Mouse (Mus musculus): ENCODE measurements around the gene Garem2. TPM values are rescaled to one million over a fixed set of nuclear protein-coding genes. Genes with fewer than 3 reads are reported as not detected.
A peak's percentile ranks its signal among the peaks of the same experiment; 100 is the strongest.
"Not testable (repeated sequence)": the region's sequence is repeated elsewhere in the genome, so short reads cannot be mapped to it uniquely, and the experiment has no call there.

The Garem2 gene
- 2.1 and 3.1 TPM in 2 replicates for polyA plus RNA-seq (2016; fragmentation: Nextera tagmentation; extraction: Ambion mirVana)

DNA sequence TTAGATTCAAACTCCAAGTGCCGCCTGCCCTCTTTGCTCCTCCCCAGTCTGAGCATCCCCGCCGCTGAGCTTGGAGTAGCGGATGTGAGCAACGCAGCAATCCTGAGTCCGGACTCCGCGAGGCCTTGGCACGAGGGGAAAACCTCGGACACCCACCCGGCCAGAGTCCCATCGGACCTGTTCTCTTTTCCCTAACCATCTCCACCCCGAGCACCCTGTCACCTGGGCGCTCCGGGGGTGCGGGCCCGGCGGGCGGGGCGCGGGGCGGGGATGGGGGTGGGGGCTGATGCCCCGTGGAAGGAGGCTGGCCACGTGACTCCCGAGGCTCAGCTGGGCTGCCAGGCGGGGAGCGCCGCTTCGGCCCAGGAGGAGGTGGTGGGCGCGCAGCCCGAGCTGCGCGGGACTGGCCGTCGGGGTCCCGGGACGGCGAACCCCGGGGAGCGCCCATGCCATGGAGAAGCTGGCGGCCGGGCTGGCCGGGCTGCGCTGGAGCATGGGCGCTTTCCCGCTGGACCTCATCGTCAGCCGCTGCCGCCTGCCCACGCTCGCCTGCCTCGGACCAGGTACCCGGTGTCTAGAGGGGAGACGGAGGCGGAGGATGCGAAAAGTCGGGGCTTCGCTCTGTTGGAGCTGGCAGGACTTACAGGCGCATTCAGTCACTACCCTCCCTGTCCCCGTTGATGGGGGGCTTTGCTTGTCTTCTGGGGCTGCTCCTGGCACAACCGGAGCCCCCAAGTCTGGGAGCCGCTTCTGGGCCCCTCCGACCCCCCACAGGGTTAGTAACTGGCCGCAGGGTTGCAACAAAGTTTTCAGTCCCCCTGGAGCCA lies at the start of gene Garem2:
Garem2 (plus strand) TSS at position 321 of the 827 bp plus-strand sequence.
- Histone ChIP-seq H3K4me2 (replicated peaks) (peak within 1 kb of the TSS; percentile 94), H3K27me3 (peaks cover 65% of the 10 kb centered on the region), H3K9ac (peak within 1 kb of the TSS; percentile 48), H3K4me3 (peak within 1 kb of the TSS; percentile 54), H3K36me3 (no peaks in the 10 kb centered on the region; the same call in 1 of the 2 replicates), H3K27ac (no peak within 1 kb of the TSS), H3K9me3 (0 out of 2 replicates have a peak, but pooled peaks cover 3% of the 10 kb centered on the region), H3K4me1 (peaks cover 28% of the 10 kb centered on the region)
- WGBS: under 1% methylated on average over 62 of the region's 65 CpGs
- ATAC-seq (ENCODE audit: insufficient number of reproducible peaks, insufficient read depth, low FRiP score, low TSS enrichment): no peak; the same call in 1 of the 2 replicates

DNA sequence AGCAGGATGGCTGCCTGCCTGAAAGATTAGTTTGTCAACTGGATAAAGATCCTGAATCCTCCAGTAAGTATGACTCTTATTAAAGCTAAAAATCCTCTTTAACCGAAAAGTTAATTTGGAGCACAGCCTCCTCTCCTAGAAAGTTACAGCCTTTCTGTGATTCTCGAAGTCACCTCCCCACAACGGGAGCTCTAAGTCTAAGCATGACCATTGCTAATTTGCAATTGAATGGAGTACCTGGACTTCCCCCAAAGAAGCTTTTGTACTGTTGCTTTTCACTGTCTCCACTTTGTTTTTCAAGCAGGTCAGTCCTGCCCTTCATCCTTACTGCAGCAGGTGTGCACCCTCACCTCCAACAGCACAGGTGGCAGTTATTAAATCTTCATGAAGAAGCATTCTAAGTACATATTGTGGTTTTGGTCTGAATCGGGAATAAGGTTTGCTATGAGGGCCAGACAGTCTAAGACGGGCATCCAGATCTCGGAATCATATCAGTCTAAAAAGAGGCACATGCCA lies 46.7 kb upstream of the Garem2 start:
- Histone ChIP-seq H3K4me3 (no peak overlapping the region), H3K27ac (no peak overlapping the region), H3K4me1 (no peaks in the 10 kb centered on the region), H3K9ac (no peak overlapping the region), H3K36me3 (peaks cover 30% of the 10 kb centered on the region), H3K9me3 (no peaks in the 10 kb centered on the region), H3K4me2 (replicated peaks) (no peak overlapping the region), H3K27me3 (no peaks in the 10 kb centered on the region)
- no peak for ATAC-seq (ENCODE audit: insufficient number of reproducible peaks, insufficient read depth, low FRiP score, low TSS enrichment)
- WGBS: 74% methylated on average over 6 of the region's 6 CpGs

DNA sequence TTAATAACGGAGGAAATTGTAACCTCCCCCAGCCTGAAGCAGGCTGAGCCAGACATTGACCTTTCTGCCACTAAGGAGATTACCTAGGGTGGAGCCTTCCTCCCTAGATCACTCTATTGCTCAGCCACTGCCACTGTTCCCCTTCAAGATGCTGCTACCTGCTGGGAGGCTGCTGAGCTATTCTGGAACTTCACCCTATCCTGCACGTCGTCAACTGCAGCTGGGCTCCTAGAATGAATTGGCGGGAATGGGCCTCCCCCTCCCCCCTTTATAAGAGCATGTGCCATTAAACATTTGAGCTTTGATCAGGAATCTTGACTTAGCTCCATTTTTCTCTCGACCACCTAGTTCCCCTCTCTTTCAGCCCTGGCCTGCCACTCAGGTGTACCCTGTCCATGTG lies 45.4 kb upstream of the Garem2 start:
- H3K4me2 ChIP-seq (replicated peaks); H3K4me3 ChIP-seq; H3K27ac ChIP-seq; ATAC-seq (ENCODE audit: insufficient number of reproducible peaks, insufficient read depth, low FRiP score, low TSS enrichment); H3K4me1 ChIP-seq; H3K27me3 ChIP-seq; H3K9me3 ChIP-seq; H3K9ac ChIP-seq: not testable (repeated sequence)
- WGBS: 73% methylated on average over 5 of the region's 5 CpGs
- peaks cover 40% of the 10 kb centered on the region for H3K36me3 ChIP-seq

DNA sequence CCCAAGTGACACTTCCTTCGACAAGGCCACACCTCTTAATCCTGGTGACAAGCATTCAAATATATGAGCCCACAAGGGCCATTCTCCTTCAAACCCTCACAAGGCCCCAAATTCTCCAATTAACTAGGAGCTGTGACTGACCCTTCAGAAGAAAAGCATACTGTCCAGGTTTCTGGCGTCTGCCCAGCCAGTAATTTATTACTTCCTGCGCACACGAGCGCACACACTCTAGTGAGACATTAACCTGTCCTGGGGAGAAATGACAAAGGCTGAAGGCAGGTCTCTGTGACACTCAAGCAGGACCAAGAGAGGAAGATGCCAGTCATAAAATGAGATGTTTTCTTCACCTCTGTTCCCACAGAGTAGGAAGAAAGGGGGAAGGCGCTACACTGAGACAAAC lies 37.2 kb upstream of the Garem2 start:
- Histone ChIP-seq H3K4me3 (no peak overlapping the region), H3K4me2 (replicated peaks) (no peak overlapping the region), H3K9ac (no peak overlapping the region), H3K36me3 (peaks cover 48% of the 10 kb centered on the region), H3K4me1 (peaks cover 9% of the 10 kb centered on the region), H3K9me3 (no peaks in the 10 kb centered on the region), H3K27me3 (no peaks in the 10 kb centered on the region), H3K27ac (no peak overlapping the region)
- WGBS: 74% methylated on average over 6 of the region's 6 CpGs
- no peak for ATAC-seq (ENCODE audit: insufficient number of reproducible peaks, insufficient read depth, low FRiP score, low TSS enrichment)

DNA sequence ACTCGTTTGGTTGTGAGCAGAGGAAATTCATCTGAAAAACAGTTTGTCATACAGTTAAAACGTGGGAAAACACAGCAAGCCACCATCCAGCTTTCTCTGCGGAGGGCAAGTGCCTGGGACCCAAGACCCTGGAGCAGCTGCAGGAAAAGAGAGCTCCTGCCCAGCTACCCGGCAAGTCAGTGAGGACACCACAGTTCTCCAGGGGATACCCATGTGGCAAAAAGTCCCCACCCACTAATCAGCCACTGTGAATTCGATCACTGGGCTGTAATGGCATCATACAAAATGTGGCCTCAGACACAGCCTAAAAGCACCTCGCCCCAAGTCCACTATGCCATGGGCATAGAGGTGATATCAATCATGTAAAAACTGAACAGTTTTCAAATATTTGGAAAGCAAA lies 33.3 kb upstream of the Garem2 start:
- Histone ChIP-seq H3K9ac (peak overlapping the region; percentile 38), H3K27me3 (no peaks in the 10 kb centered on the region), H3K9me3 (no peaks in the 10 kb centered on the region), H3K4me3 (peak overlapping the region; percentile 74; the same call in 1 of the 2 replicates), H3K36me3 (peaks cover 33% of the 10 kb centered on the region), H3K27ac (no peak overlapping the region), H3K4me1 (peaks cover 9% of the 10 kb centered on the region), H3K4me2 (replicated peaks) (peak overlapping the region; percentile 58)
- 78% methylated on average over 6 of the region's 6 CpGs for WGBS
- no peak for ATAC-seq (ENCODE audit: insufficient number of reproducible peaks, insufficient read depth, low FRiP score, low TSS enrichment)

DNA sequence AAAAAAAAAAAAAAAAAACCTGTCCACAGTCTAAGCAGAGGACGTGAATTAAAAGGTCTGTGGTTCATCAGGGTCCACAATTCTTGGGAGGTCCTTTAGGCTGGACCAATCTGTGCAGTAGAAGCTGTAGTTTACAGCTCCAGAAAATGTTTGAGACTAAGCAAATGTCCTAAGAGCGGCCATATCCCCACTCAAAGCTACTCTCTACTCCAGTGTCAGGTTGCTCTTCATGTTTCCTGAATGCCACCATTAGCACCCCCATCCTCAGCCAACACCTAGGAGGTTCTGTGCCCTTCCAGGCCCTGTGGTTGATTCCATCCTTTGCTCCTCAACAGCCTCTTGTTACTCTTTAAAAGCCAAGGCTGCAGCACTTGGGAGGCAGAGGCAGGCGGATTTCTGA lies 32.6 kb upstream of the Garem2 start:
- Histone ChIP-seq H3K36me3 (peaks cover 32% of the 10 kb centered on the region), H3K27ac (no peak overlapping the region), H3K4me3 (peak overlapping the region; percentile 74), H3K9me3 (no peaks in the 10 kb centered on the region), H3K27me3 (no peaks in the 10 kb centered on the region), H3K4me1 (peaks cover 9% of the 10 kb centered on the region), H3K9ac (peak overlapping the region; percentile 72), H3K4me2 (replicated peaks) (peak overlapping the region; percentile 58)
- ATAC-seq (ENCODE audit: insufficient number of reproducible peaks, insufficient read depth, low FRiP score, low TSS enrichment): 0 out of 2 replicates have a peak, but pooled peaks have one; percentile 37
- WGBS: 51% methylated on average over 3 of the region's 3 CpGs

DNA sequence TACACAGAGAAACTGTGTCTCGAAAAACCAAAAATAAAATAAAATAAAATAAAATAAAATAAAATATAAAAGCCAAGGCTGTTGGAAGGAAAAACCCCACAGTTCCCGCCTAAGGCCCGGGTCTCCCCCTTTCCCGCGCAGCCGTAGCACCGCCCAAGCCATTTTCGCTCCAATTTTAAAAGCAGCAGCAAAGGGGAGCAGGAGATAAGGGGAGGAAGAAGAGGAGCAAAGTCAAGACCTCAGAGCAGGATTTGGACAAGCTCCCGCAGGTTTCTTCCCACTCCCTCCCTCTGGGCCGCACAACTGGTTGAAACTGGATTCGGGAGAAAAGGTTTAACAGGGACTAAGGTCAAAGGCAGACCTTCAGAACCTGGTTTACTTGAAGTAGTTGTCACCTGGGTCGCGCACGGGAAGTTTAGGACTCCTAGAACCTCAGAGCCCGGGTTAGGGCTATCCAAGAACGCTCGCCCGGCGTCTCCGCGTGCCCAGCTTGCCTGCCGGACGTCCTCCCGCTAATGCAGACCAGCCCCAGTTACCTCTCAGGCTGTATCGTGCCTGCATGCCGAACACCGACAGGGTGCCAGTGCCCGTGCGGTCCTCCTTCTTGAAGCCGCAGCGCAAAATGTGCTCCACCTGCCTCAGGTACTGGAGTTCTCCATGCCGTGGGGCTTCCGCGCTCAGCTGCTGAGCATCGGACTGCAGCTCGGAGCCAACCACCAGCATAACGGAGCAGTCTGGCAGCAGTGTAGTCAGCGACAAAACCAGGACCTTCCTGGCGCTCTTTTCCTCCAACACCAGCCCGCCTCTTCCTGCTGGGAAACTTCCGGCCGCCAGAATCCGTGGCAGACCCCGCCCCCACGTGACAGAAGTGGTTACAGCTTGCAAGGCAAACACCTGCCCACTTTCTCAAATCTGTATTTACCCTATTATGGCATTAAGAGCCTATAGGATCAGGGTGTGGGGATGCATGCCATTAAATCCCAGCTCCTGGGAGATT lies 31.8 kb upstream of the Garem2 start, which contains the start of gene Tyms:
Tyms (minus strand) TSS at position 793 of the 997 bp plus-strand sequence.
- H3K4me1 ChIP-seq: peaks cover 9% of the 10 kb centered on the region
- ATAC-seq (ENCODE audit: insufficient number of reproducible peaks, insufficient read depth, low FRiP score, low TSS enrichment): peak; percentile 90
- peak within 1 kb of the TSS; percentile 74 for H3K4me3 ChIP-seq
- peak within 1 kb of the TSS; percentile 58 for H3K4me2 ChIP-seq (replicated peaks)
- H3K9ac ChIP-seq: peak within 1 kb of the TSS; percentile 72
- peak within 1 kb of the TSS; percentile 85 for H3K27ac ChIP-seq
- H3K9me3 ChIP-seq: no peaks in the 10 kb centered on the region
- peaks cover 24% of the 10 kb centered on the region for H3K36me3 ChIP-seq
- WGBS: 3% methylated on average over 45 of the region's 45 CpGs
- H3K27me3 ChIP-seq: no peaks in the 10 kb centered on the region

DNA sequence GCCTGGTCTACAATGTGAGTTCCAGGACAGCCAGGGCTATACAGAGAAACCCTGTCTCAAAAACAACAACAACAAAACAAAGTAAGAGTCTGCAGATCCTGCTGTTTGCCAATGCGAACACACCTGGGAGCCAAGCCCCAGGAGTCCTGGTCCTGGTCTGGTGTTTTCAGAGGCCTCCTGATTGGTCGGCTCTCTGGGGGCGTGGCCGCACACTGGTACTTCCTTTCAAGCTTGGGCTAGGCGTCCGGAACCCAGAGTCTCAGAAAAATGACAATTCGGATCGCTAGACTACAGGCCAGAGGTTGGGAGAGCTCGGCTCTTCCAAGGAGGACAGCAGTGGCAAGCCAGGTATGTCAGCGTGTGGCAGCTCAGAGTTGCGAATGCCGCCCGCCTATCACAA lies 12.3 kb upstream of the Garem2 start:
- H3K27ac ChIP-seq: no peak overlapping the region
- H3K4me3 ChIP-seq: no peak overlapping the region
- no peak overlapping the region for H3K4me2 ChIP-seq (replicated peaks)
- ATAC-seq (ENCODE audit: insufficient number of reproducible peaks, insufficient read depth, low FRiP score, low TSS enrichment): no peak
- no peaks in the 10 kb centered on the region for H3K9me3 ChIP-seq
- no peaks in the 10 kb centered on the region for H3K36me3 ChIP-seq
- H3K4me1 ChIP-seq: no peaks in the 10 kb centered on the region
- no peak overlapping the region for H3K9ac ChIP-seq
- H3K27me3 ChIP-seq: no peaks in the 10 kb centered on the region
- 63% methylated on average over 13 of the region's 13 CpGs for WGBS

DNA sequence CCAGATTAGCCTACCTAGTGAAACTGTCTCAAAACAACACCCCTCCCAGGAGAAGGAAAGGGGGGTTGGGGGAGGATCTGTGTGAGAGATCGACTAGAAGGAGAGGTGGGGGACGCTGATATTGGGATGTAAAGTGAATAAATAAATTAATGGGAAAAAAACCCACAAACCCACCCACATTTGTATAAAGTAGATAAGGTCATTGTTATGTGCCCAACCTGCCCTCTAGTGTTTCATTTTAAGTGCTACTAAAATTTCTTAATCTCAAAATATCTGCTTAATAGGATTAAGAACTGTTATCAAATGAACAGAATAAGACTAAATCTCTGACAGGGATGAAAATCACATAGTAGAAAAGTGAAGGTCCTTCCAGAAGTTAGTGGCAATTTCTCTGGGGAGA lies 10.6 kb upstream of the Garem2 start:
- Histone ChIP-seq H3K27ac (no peak overlapping the region), H3K4me1 (no peaks in the 10 kb centered on the region), H3K4me2 (replicated peaks) (no peak overlapping the region), H3K4me3 (no peak overlapping the region), H3K9me3 (no peaks in the 10 kb centered on the region), H3K9ac (no peak overlapping the region), H3K27me3 (no peaks in the 10 kb centered on the region), H3K36me3 (no peaks in the 10 kb centered on the region)
- ATAC-seq (ENCODE audit: insufficient number of reproducible peaks, insufficient read depth, low FRiP score, low TSS enrichment): no peak
- 46% methylated on average over 2 of the region's 2 CpGs for WGBS

DNA sequence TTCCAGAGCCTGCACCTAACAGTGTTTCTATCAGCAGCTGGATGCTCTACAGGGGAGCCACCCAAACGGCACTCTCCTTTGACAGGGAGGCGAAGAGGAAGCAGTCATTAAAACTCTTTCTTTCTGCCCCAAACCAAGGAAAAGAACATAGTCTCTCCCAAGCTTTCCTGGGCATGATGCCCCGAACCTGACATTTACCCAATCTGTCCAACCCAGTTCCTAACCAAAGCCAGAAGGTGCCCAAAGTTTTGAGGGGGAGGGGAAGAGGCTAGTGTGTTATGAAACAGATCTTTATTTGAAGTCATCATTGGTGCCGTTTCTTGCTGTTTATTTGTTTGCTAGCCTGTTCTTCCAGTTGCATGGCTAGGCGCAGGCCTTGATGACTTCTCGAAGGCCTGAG lies 9.2 kb upstream of the Garem2 start:
- Histone ChIP-seq H3K9me3 (0 out of 2 replicates have a peak, but pooled peaks cover 3% of the 10 kb centered on the region), H3K4me3 (no peak overlapping the region), H3K36me3 (no peaks in the 10 kb centered on the region; the same call in 1 of the 2 replicates), H3K27me3 (no peaks in the 10 kb centered on the region), H3K27ac (no peak overlapping the region), H3K4me1 (no peaks in the 10 kb centered on the region), H3K9ac (no peak overlapping the region), H3K4me2 (replicated peaks) (no peak overlapping the region)
- 67% methylated on average over 6 of the region's 6 CpGs for WGBS
- ATAC-seq (ENCODE audit: insufficient number of reproducible peaks, insufficient read depth, low FRiP score, low TSS enrichment): no peak

DNA sequence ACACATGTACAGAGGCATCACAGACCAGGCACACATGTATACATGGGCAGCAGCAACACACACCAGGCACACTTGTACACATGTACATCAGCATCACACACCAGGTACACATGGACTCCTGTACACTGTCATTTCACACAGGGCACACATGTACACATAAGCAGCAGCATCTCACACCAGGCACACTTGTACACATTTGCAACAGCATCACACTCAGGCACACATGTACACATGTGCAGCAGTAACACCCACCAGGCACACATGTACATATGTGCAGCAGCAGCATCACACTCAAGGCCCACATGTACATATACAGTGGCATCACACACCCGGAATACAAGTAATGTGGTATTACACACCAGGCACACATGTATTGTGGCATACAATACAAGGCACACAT lies 6.7 kb upstream of the Garem2 start:
- 0 out of 2 replicates have a peak, but pooled peaks cover 3% of the 10 kb centered on the region for H3K9me3 ChIP-seq
- no peaks in the 10 kb centered on the region; the same call in 1 of the 2 replicates for H3K36me3 ChIP-seq
- ATAC-seq (ENCODE audit: insufficient number of reproducible peaks, insufficient read depth, low FRiP score, low TSS enrichment): no peak
- peaks cover 8% of the 10 kb centered on the region for H3K27me3 ChIP-seq
- H3K4me1 ChIP-seq: no peaks in the 10 kb centered on the region
- H3K4me2 ChIP-seq (replicated peaks): no peak overlapping the region
- 83% methylated on average over 1 of the region's 1 CpGs for WGBS
- H3K27ac ChIP-seq: no peak overlapping the region
- no peak overlapping the region for H3K4me3 ChIP-seq
- no peak overlapping the region for H3K9ac ChIP-seq

All from embryonic facial prominence, embryonic 12.5 days (tissue).